Mouse (Mus musculus) olfactory bulb, adult 2 months (tissue): ENCODE data around the gene Xpnpep3.

Source experiments
- CTCF ChIP-seq: fragments of 200-500 bp; IDR thresholded peaks from 2 replicates; pipeline ENCODE4 v1.5.1; 2012; ENCODE audit warnings: low read depth, mild to moderate bottlenecking, low read length, moderate library complexity; ENCODE audit not compliant: insufficient read depth
- POLR2A ChIP-seq: fragments of 200-500 bp; IDR thresholded peaks from 2 replicates; pipeline ENCODE4 v1.6.1; 2012; ENCODE audit warnings: mild to moderate bottlenecking, low read depth, low read length, moderate library complexity; ENCODE audit not compliant: insufficient read depth

DNA sequence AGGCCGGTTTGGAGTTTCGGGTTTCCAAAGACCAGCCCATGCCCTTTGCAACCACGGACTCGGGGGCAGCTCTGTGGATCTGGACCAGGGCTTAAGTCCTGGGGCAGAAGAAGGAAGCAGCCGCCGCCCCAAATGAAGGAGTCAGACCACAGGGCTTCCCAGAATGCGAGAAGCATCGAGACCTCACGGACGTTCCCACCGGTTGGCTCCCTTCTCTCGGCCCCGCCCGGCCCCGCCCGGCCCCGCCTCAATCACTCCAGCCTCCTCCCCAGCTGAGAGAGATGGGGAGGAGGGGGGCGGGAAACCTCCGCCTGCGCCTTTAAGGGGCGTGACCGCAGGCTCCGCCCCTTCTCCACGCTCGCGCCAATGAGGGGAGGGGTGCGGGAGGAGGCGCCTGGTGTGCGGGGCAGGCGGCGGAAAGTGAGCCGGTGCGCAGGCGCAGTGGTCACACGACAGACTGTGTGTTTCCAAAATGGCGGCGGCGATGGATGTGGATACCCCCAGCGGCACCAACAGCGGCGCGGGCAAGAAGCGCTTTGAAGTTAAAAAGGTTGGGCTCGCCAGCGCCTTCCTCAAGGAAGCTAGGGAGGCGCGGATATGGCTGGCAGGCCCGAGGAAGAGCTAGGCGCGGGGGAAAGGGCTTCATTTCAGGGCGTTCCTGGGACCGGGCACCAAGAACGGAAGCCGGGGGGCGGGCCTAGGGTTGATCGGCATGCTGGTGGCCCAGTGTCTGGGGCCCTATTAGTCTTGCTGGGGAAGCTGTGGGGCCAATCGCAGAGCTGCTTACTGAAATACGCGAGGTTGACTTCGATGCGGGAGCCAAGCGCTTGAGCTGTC lies 66.2 kb downstream of the Xpnpep3 start, which contains the start of gene Rbx1:
- TF ChIP-seq CTCF, result no peak
- peak; percentile 56 for TF ChIP-seq POLR2A
